Mouse (Mus musculus) spleen, postnatal 0 days (tissue): Measurements from ENCODE around the gene Atad2b. TPM values are rescaled to one million over a fixed set of nuclear protein-coding genes. Genes with fewer than 3 reads are reported as not detected.

ENCODE experiments used
- polyA plus RNA-seq: library from polyadenylated mRNA; unstranded; fragments of >200 nt; fragmentation: Nextera tagmentation; extraction: Ambion mirVana; gene quantifications from 2 replicates; pipeline ENCODE4 v1.2.1, GENCODE M21; 2015

Gene Atad2b
- polyA plus RNA-seq: 11.1 and 11.6 TPM in 2 replicates

GRCm38 (mm10) chr12:4916994-4917804 lies at the start of gene Atad2b:
Gene Atad2b, plus strand, starts transcription at chr12:4917353.

GRCm38 (mm10) chr12:4874161-4874927 lies 42.8 kb upstream of the Atad2b start, which contains the start of gene Mfsd2b:
Gene Mfsd2b, minus strand, starts transcription at chr12:4874359.

GRCm38 (mm10) chr12:4906951-4907906 lies 9.9 kb upstream of the Atad2b start, which contains the start of gene Ubxn2a:
Gene Ubxn2a, minus strand, starts transcription at chr12:4907705.

Other genes starting within 250 kb of the Atad2b start
- gene Fam228a, start 178.9 kb upstream of the Atad2b start, polyA plus RNA-seq: 0.05 and 0.24 TPM in 2 replicates
- gene Pfn4, start 148.3 kb upstream of the Atad2b start, polyA plus RNA-seq: 1.7 and 1.8 TPM in 2 replicates
- gene Fam228b, start 148.1 kb upstream of the Atad2b start, polyA plus RNA-seq: 1.3 and 1.5 TPM in 2 replicates
- 284 and 288 TPM in 2 replicates for gene Sf3b6, start 99.8 kb upstream of the Atad2b start, polyA plus RNA-seq
- gene Fkbp1b, start 75.8 kb upstream of the Atad2b start, polyA plus RNA-seq: 3.7 and 4.4 TPM in 2 replicates
- gene Wdcp, start 74.0 kb upstream of the Atad2b start, polyA plus RNA-seq: 17.4 and 21.3 TPM in 2 replicates
- gene Mfsd2b, start 43.0 kb upstream of the Atad2b start, polyA plus RNA-seq: 70.9 and 72.7 TPM in 2 replicates
- 37.5 and 43.0 TPM in 2 replicates for gene Ubxn2a, start 9.6 kb upstream of the Atad2b start, polyA plus RNA-seq